Mouse (Mus musculus): Measurements from ENCODE around the gene Robo1. TPM values are rescaled to one million over a fixed set of nuclear protein-coding genes. Genes with fewer than 3 reads are reported as not detected.
A peak's percentile ranks its signal among the peaks of the same experiment; 100 is the strongest.

The Robo1 gene
- polyA plus RNA-seq, 1 experiment from 2014 or later: 6.3 TPM

DNA sequence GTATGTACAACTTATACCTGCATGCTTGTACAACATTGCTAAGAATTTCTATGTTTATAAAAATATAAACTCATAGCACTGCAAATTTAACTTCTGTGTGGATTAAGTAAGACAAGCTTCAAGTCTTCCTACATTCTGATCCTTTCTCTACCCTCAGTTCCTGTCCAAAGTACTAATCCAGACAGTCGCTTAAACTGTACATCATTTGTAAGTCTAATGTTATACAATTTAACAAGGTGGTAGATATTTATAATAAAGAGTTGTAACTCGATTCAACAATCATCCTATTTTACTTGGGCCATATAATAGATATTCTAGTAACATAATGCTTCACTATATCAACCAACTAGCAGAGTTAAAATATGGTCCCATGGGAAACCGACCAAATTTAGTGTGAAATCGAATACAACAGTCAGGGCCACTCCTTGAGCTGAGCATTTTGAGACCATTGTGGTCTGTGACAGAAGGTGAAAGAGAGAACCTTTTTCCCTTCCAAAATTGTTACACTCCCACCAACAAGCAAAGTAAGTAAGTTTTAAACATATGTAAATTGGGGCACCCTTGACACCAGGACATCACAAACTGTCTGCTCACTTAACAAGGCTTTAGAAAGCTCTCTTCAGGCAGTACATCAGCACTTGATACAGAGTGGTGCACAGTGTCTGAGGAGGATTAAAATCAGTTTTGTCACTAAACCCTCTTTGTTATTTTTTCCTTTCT, 295.5 kb downstream of the Robo1 start:
- Histone ChIP-seq H3K27ac (replicated peaks) (no peak overlapping the region), H3K4me2 (replicated peaks; ENCODE audit: low read depth) (no peak overlapping the region), H3K9me3 (ENCODE audit: control insufficient read depth, low read length) (no peaks in the 10 kb centered on the region), H3K4me1 (replicated peaks; ENCODE audit: control insufficient read depth, insufficient read depth) (no peaks in the 10 kb centered on the region), H3K27me3 (ENCODE audit: control insufficient read depth, insufficient read depth, low read length) (no peaks in the 10 kb centered on the region), H3K4me3 (ENCODE audit: low read depth, low read length) (no peak overlapping the region), H3K9ac (ENCODE audit: low read length) (no peak overlapping the region), H3K36me3 (ENCODE audit: control insufficient read depth, insufficient read depth, low read length) (no peaks in the 10 kb centered on the region)
- ATAC-seq (ENCODE audit: low FRiP score, low TSS enrichment) (no peak), DNase-seq (ENCODE audit: low spot score) (no peak)
- WGBS: 61% methylated on average over 4 of the region's 4 CpGs
- no peak for TF ChIP-seq CTCF (IDR thresholded peaks at IDR 0.05; ENCODE audit: low read depth)
- TF ChIP-seq EP300 (optimal IDR thresholded peaks at IDR 0.05): no peak

- ATAC-seq (ENCODE audit: low FRiP score, low TSS enrichment) (no peak), DNase-seq (ENCODE audit: low spot score) (peak; percentile 75)
- no peak overlapping the region for H3K27ac ChIP-seq (replicated peaks)
- no peak overlapping the region for H3K4me3 ChIP-seq (ENCODE audit: low read depth, low read length)
- H3K9ac ChIP-seq (ENCODE audit: low read length): no peak overlapping the region
- 17% methylated on average over 6 of the region's 6 CpGs for WGBS
- no peak overlapping the region for H3K4me2 ChIP-seq (replicated peaks; ENCODE audit: low read depth)
- H3K4me1 ChIP-seq (replicated peaks; ENCODE audit: control insufficient read depth, insufficient read depth): no peaks in the 10 kb centered on the region
- no peaks in the 10 kb centered on the region for H3K9me3 ChIP-seq (ENCODE audit: control insufficient read depth, low read length)
- no peaks in the 10 kb centered on the region for H3K27me3 ChIP-seq (ENCODE audit: control insufficient read depth, insufficient read depth, low read length)
- TF ChIP-seq CTCF (IDR thresholded peaks at IDR 0.05; ENCODE audit: low read depth): peak; percentile 87
- TF ChIP-seq EP300 (optimal IDR thresholded peaks at IDR 0.05): no peak
- H3K36me3 ChIP-seq (ENCODE audit: control insufficient read depth, insufficient read depth, low read length): no peaks in the 10 kb centered on the region
Measured at GRCm38 (mm10) chr16:72605066-72605465, 297.0 kb downstream of the Robo1 start.

DNA sequence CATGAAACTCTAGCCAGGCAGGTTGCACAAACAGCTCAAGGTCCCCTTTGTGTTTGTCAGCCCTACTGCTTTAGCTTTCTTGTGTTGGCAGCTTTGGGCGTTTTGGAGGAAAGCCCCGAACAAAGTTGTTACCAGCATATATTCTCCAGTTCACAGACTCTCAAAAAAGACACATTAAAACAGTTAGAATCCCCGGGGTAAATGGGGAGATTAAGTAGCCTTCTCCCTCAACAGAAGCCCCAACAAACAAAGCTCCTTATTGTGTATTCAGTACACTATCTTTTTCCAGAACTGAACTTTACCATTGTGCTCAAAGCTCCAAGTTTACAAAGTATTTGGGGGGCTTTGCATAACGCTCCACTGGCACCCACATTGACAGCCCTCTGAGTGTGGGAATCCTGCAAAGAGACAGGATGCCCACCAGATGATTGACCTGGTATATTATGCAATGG, 302.6 kb downstream of the Robo1 start:
- H3K27ac ChIP-seq (replicated peaks): no peak overlapping the region
- WGBS: 52% methylated on average over 4 of the region's 4 CpGs
- no peak overlapping the region for H3K4me2 ChIP-seq (replicated peaks; ENCODE audit: low read depth)
- no peaks in the 10 kb centered on the region for H3K9me3 ChIP-seq (ENCODE audit: control insufficient read depth, low read length)
- no peak overlapping the region for H3K9ac ChIP-seq (ENCODE audit: low read length)
- H3K27me3 ChIP-seq (ENCODE audit: control insufficient read depth, insufficient read depth, low read length): no peaks in the 10 kb centered on the region
- H3K36me3 ChIP-seq (ENCODE audit: control insufficient read depth, insufficient read depth, low read length): no peaks in the 10 kb centered on the region
- DNase-seq (ENCODE audit: low spot score): no peak
- ATAC-seq (ENCODE audit: low FRiP score, low TSS enrichment): no peak
- no peak overlapping the region for H3K4me3 ChIP-seq (ENCODE audit: low read depth, low read length)
- TF ChIP-seq EP300 (optimal IDR thresholded peaks at IDR 0.05): no peak
- no peaks in the 10 kb centered on the region for H3K4me1 ChIP-seq (replicated peaks; ENCODE audit: control insufficient read depth, insufficient read depth)

- ATAC-seq (ENCODE audit: low FRiP score, low TSS enrichment): peak; percentile 68; the same call in 1 of the 2 replicates
- WGBS: 5% methylated on average over 1 of the region's 1 CpGs
- DNase-seq (ENCODE audit: low spot score): no peak
Measured at GRCm38 (mm10) chr16:72614898-72615297, 306.8 kb downstream of the Robo1 start.

GRCm38 (mm10) chr16:72615360-72615759, 307.3 kb downstream of the Robo1 start:
- Histone ChIP-seq H3K27ac (replicated peaks) (no peak overlapping the region), H3K9ac (ENCODE audit: low read length) (no peak overlapping the region), H3K9me3 (ENCODE audit: control insufficient read depth, low read length) (no peaks in the 10 kb centered on the region), H3K4me2 (replicated peaks; ENCODE audit: low read depth) (no peak overlapping the region), H3K4me3 (ENCODE audit: low read depth, low read length) (no peak overlapping the region), H3K4me1 (replicated peaks; ENCODE audit: control insufficient read depth, insufficient read depth) (no peaks in the 10 kb centered on the region), H3K36me3 (ENCODE audit: control insufficient read depth, insufficient read depth, low read length) (no peaks in the 10 kb centered on the region), H3K27me3 (ENCODE audit: control insufficient read depth, insufficient read depth, low read length) (no peaks in the 10 kb centered on the region)
- 62% methylated on average over 2 of the region's 2 CpGs for WGBS
- no peak for TF ChIP-seq CTCF (IDR thresholded peaks at IDR 0.05; ENCODE audit: low read depth)
- TF ChIP-seq EP300 (optimal IDR thresholded peaks at IDR 0.05): no peak
- no peak for DNase-seq (ENCODE audit: low spot score)
- no peak for ATAC-seq (ENCODE audit: low FRiP score, low TSS enrichment)

More at GRCm38 (mm10) chr16:72614898-72615297, 306.8 kb downstream of the Robo1 start:
- Histone ChIP-seq H3K4me2 (replicated peaks; ENCODE audit: low read depth) (no peak overlapping the region), H3K9me3 (ENCODE audit: control insufficient read depth, low read length) (no peaks in the 10 kb centered on the region), H3K27ac (replicated peaks) (no peak overlapping the region), H3K4me1 (replicated peaks; ENCODE audit: control insufficient read depth, insufficient read depth) (no peaks in the 10 kb centered on the region), H3K36me3 (ENCODE audit: control insufficient read depth, insufficient read depth, low read length) (no peaks in the 10 kb centered on the region), H3K27me3 (ENCODE audit: control insufficient read depth, insufficient read depth, low read length) (no peaks in the 10 kb centered on the region), H3K4me3 (ENCODE audit: low read depth, low read length) (no peak overlapping the region), H3K9ac (ENCODE audit: low read length) (no peak overlapping the region)
- peak; percentile 85 for TF ChIP-seq CTCF (IDR thresholded peaks at IDR 0.05; ENCODE audit: low read depth)
- TF ChIP-seq EP300 (optimal IDR thresholded peaks at IDR 0.05): no peak

GRCm38 (mm10) chr16:72622371-72622770, 314.3 kb downstream of the Robo1 start:
- ATAC-seq (ENCODE audit: low FRiP score, low TSS enrichment) (no peak), DNase-seq (ENCODE audit: low spot score) (no peak)
- H3K4me3 ChIP-seq (ENCODE audit: low read depth, low read length): no peak overlapping the region
- no peaks in the 10 kb centered on the region for H3K36me3 ChIP-seq (ENCODE audit: control insufficient read depth, insufficient read depth, low read length)
- no peaks in the 10 kb centered on the region for H3K27me3 ChIP-seq (ENCODE audit: control insufficient read depth, insufficient read depth, low read length)
- TF ChIP-seq CTCF (IDR thresholded peaks at IDR 0.05; ENCODE audit: low read depth) (no peak), EP300 (optimal IDR thresholded peaks at IDR 0.05) (no peak)
- H3K9ac ChIP-seq (ENCODE audit: low read length): no peak overlapping the region
- H3K4me2 ChIP-seq (replicated peaks; ENCODE audit: low read depth): no peak overlapping the region
- no peaks in the 10 kb centered on the region for H3K4me1 ChIP-seq (replicated peaks; ENCODE audit: control insufficient read depth, insufficient read depth)
- WGBS: 69% methylated on average over 4 of the region's 4 CpGs
- no peak overlapping the region for H3K27ac ChIP-seq (replicated peaks)
- no peaks in the 10 kb centered on the region for H3K9me3 ChIP-seq (ENCODE audit: control insufficient read depth, low read length)
